Mouse (Mus musculus) intestine, embryonic 14.5 days (tissue): ENCODE measurements around the gene Gm27029. TPM values are rescaled to one million over a fixed set of nuclear protein-coding genes. Genes with fewer than 3 reads are reported as not detected.

Experiments
- ATAC-seq: fragments of 200-750 bp; cut with Nextera tagmentation; replicated peaks from 2 replicates; pipeline ENCODE4 v1.8.0; 2017; ENCODE audit warnings: low read depth, moderate number of reproducible peaks, moderate TSS enrichment, moderate library complexity; ENCODE audit not compliant: low FRiP score, low TSS enrichment
- DNase-seq: peaks from one replicate; pipeline ENCODE4 v3.0.0-alpha.2; 2018; ENCODE audit warnings: low spot score
- H3K27ac ChIP-seq: fragments of 300-500 bp; sonication (generic); 2 replicates; pipeline ENCODE4 v1.5.1; 2014; ENCODE audit warnings: low read depth, mild to moderate bottlenecking, control low read depth
- H3K27me3 ChIP-seq: fragments of 300-500 bp; sonication (generic); replicated peaks from 2 replicates; pipeline ENCODE4 v1.6.1; 2014; ENCODE audit warnings: low read length, control low read depth; ENCODE audit not compliant: control insufficient read depth, insufficient read depth
- H3K36me3 ChIP-seq: fragments of 300-500 bp; sonication (generic); 2 replicates; pipeline ENCODE4 v1.6.1; 2014; ENCODE audit warnings: low read length, control low read depth; ENCODE audit not compliant: control insufficient read depth, insufficient read depth
- H3K4me1 ChIP-seq: fragments of 300-500 bp; sonication (generic); replicated peaks from 2 replicates; pipeline ENCODE4 v1.6.1; 2014; ENCODE audit warnings: low read length, control low read depth, mixed read lengths; ENCODE audit not compliant: control insufficient read depth, insufficient read depth
- H3K4me2 ChIP-seq: fragments of 300-500 bp; sonication (generic); 2 replicates; pipeline ENCODE4 v1.6.1; 2014; ENCODE audit warnings: low read length
- H3K4me3 ChIP-seq: fragments of 300-500 bp; sonication (generic); 2 replicates; pipeline ENCODE4 v1.5.1; 2014; ENCODE audit warnings: low read depth, low read length, control low read depth, mixed read lengths
- H3K9ac ChIP-seq: fragments of 300-500 bp; sonication (generic); 2 replicates; pipeline ENCODE4 v1.6.1; 2014; ENCODE audit warnings: mild to moderate bottlenecking, low read length
- H3K9me3 ChIP-seq: fragments of 300-500 bp; sonication (generic); 2 replicates; pipeline ENCODE4 v1.6.1; 2016; ENCODE audit warnings: low read length, control low read depth; ENCODE audit not compliant: control insufficient read depth
- WGBS: fragments of 180-500 bp; shearing (Covaris S2); extraction: QIAGEN DNeasy Blood & Tissue Kit; methylation state at CpG from one replicate; pipeline ENCODE4 v1.1.7; 2014; 5-methylcytosine and 5-hydroxymethylcytosine counted together
- polyA plus RNA-seq: library from polyadenylated mRNA; unstranded; fragments of >200 nt; fragmentation: Nextera tagmentation; extraction: Ambion mirVana; gene quantifications from 2 replicates; pipeline ENCODE4 v1.2.1, GENCODE M21; 2014

The Gm27029 gene
- polyA plus RNA-seq, 1 experiment from 2014 or later = 9.6 TPM

DNA sequence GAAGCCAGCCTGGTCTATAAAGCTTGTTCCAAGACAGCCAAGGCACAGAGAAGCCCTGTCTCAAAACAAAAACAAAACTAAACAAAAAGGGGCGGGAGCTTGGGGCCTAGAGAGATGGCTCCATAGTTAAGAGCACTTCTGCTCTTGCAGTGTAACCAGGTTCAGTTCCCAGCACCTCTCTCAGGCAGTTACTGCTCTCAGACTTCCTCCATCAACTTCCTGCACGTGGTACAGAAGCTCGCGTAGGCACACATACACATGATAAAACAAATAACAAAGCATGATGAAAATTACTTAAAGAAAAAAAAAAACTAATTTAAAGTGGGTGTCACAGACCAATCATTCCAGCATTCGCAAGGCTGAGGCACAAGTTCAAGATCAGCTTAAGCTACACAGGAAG, 4.4 kb downstream of the Gm27029 start:
- Histone ChIP-seq H3K36me3 (no peaks in the 10 kb centered on the region), H3K27me3 (no peaks in the 10 kb centered on the region), H3K9ac (no peak overlapping the region), H3K27ac (no peak overlapping the region), H3K4me3 (no peak overlapping the region), H3K4me2 (no peak overlapping the region), H3K4me1 (peaks cover 11% of the 10 kb centered on the region), H3K9me3 (no peaks in the 10 kb centered on the region)
- no peak for DNase-seq
- 89% methylated on average over 5 of the region's 5 CpGs for WGBS
- no peak for ATAC-seq

DNA sequence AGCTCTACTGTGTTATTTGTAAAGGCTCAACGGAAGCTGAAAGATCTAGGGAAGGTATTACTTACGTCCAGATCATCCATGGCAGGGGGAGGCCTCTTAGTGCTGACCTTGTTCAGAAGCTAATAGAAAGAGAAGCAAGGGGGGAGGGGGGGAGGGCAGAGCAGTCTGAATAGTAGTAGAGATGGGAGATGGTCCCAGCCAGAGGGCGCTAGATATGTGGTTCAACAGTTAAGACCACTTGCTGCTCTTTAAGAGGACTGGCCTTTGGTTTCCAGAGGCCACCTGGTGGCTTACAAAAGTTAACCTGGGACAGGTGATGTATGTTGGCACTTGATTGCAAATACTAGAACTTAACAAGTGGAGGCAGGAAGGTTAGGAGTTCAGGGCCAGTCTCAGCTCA, 5.0 kb downstream of the Gm27029 start:
- no peaks in the 10 kb centered on the region for H3K9me3 ChIP-seq
- H3K27me3 ChIP-seq = no peaks in the 10 kb centered on the region
- no peak for ATAC-seq
- H3K9ac ChIP-seq = no peak overlapping the region
- no peaks in the 10 kb centered on the region for H3K36me3 ChIP-seq
- H3K4me3 ChIP-seq = no peak overlapping the region
- no peak overlapping the region for H3K4me2 ChIP-seq
- peaks cover 11% of the 10 kb centered on the region for H3K4me1 ChIP-seq
- DNase-seq = no peak
- WGBS = 36% methylated on average over 3 of the region's 3 CpGs
- H3K27ac ChIP-seq = no peak overlapping the region

DNA sequence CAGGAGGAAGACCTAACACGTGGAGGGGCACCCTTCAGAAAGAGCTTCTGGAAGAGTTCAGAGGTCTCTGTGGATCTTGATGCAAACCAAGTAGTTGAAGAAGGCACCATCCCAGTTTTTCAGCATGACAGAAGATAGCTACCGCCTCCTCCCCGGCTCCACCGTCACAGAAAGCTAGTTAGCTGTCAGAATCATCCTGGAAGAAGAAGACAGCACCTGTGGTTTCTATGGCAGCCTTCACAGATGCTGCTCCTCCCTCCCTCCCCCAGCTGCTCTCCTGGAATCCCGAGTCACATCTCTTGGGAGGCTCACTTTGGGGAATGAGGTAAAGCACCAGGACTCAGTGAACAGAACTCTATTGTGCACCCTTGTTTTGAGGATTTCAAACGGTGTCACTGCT, 5.6 kb downstream of the Gm27029 start:
- 61% methylated on average over 6 of the region's 6 CpGs for WGBS
- Histone ChIP-seq H3K9me3 (no peaks in the 10 kb centered on the region), H3K4me3 (no peak overlapping the region), H3K9ac (no peak overlapping the region), H3K4me1 (peaks cover 9% of the 10 kb centered on the region), H3K27ac (no peak overlapping the region), H3K4me2 (no peak overlapping the region), H3K36me3 (no peaks in the 10 kb centered on the region; the same call in 1 of the 2 replicates), H3K27me3 (no peaks in the 10 kb centered on the region)
- no peak for DNase-seq
- no peak for ATAC-seq

DNA sequence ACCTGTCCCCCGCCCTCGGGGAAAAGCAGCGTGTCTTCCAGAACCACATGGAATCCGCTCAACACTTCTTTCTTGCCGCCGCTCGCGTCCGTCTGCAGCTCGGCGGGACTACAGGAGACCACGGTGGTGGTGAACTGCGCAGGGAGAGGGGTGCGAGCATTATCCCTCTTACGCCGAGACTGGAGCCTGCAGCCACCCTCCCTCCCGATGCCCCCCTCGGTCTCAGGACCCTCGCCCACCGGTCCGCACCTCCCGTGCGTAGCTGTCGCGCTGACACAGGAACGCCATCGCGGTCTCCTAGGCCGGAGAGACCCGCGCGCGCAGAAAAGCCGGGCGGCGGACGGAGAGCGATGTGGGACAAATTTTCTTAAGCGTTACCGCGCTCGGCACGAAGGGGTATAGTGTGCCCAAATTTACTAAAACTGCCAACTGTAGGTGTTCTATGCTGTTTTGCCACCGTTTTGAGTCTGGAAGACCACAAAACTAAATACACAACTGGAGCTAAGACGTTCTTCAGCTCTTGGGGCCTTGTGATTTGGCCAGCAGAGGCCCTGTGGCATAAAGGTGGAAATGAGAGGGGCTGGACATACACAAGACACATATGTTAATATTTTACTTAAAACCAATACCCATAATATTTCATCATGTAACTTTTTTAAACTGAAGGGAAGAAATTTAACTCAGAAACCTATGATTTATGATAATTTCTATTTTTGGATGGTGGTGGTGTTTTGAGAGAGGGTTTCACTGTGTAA, 7.3 kb downstream of the Gm27029 start, which contains the start of gene Aarsd1:
Aarsd1 (minus strand) TSS at position 515 of the 755 bp plus-strand sequence.
- Histone ChIP-seq H3K27ac (peak within 1 kb of the TSS; percentile 76), H3K36me3 (peaks cover 14% of the 10 kb centered on the region), H3K4me2 (peak within 1 kb of the TSS; percentile 73), H3K9ac (peak within 1 kb of the TSS; percentile 87), H3K4me1 (peaks cover 4% of the 10 kb centered on the region; the same call in 1 of the 2 replicates), H3K4me3 (peak within 1 kb of the TSS; percentile 92), H3K9me3 (no peaks in the 10 kb centered on the region), H3K27me3 (no peaks in the 10 kb centered on the region)
- DNase-seq = peak; percentile 96
- under 1% methylated on average over 45 of the region's 45 CpGs for WGBS
- peak; percentile 75 for ATAC-seq

DNA sequence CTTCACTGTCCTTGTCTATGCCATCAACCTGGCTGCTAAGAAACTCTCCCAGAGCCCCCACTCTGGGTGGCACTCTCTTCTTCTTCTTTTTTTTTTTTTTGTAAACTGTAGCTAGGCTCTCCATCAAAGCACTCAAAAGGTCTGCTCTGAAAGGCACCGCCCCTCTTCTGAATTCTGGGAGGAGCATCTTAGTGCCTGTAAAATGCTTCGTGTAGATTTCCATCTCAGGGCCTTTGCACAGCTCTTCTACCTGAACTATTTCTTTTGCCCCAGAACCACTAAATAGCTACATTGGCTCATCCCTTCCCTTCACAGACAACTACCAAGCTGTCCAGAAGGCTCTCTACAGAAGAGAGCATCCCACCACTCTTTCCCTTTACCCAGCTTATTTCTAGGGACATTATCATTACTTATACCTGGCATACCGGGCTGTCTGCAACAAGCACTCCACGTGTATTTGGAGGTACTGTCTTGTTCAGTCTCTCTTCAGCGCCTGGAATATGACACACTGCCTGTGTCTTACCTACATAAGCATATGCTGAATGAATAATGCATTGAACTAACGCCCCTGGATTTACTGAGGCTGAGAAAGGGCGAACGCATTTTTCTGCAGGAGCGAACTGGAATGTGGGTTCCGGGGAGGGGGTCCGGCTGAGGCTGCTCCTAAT, 8.0 kb downstream of the Gm27029 start:
- H3K9me3 ChIP-seq = no peaks in the 10 kb centered on the region
- WGBS = under 1% methylated on average over 11 of the region's 11 CpGs
- peak overlapping the region; percentile 87 for H3K9ac ChIP-seq
- H3K4me1 ChIP-seq = peaks cover 4% of the 10 kb centered on the region; the same call in 1 of the 2 replicates
- H3K27me3 ChIP-seq = no peaks in the 10 kb centered on the region
- no peak for DNase-seq
- H3K36me3 ChIP-seq = peaks cover 21% of the 10 kb centered on the region
- peak overlapping the region; percentile 73 for H3K4me2 ChIP-seq
- H3K4me3 ChIP-seq = peak overlapping the region; percentile 92
- H3K27ac ChIP-seq = peak overlapping the region; percentile 76
- ATAC-seq = peak; percentile 40

DNA sequence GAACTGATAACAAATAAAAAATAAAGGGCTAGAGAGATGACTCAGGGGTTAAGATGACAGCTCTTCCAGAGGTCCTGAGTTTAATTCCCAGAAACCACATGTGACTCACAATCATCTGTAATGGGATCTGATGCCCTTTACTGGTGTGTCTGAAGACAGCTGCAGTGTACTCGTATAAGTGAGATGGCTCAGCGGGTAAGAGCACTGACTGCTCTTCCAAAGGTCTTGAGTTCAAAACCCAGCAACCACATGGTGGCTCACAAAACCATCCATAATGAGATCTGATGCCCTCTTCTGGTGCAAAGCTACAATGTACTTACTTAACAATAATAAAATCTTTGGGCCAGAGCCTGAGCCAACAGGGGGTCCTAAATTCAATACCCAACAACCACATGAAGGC, 9.3 kb downstream of the Gm27029 start:
- no peaks in the 10 kb centered on the region for H3K27me3 ChIP-seq
- H3K9ac ChIP-seq = no peak overlapping the region
- H3K9me3 ChIP-seq = no peaks in the 10 kb centered on the region
- H3K4me3 ChIP-seq = no peak overlapping the region
- 92% methylated on average over 2 of the region's 2 CpGs for WGBS
- H3K36me3 ChIP-seq = peaks cover 33% of the 10 kb centered on the region
- H3K4me2 ChIP-seq = no peak overlapping the region
- ATAC-seq (no peak), DNase-seq (no peak)
- H3K4me1 ChIP-seq = peaks cover 4% of the 10 kb centered on the region; the same call in 1 of the 2 replicates
- no peak overlapping the region for H3K27ac ChIP-seq

DNA sequence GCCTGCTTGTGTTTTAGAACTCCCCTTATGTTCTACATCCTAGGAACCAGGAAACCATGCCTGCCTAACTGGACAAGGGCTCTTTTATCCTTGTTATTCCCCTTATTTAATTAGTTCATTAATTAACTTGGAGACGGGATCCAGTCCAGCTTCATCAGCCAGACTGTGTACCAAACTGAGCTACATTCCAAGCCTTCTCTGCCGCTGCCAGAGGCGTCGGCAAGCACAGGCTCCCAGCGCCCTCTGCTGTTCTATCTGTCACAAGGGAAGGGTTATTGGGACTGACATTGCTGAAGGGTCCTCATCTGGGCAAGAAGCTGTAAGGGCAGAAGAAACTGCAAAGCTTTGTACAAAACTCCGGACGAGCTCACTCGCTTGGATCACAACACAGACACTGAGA, 29.5 kb downstream of the Gm27029 start:
- WGBS = 2% methylated on average over 8 of the region's 8 CpGs
- no peak overlapping the region for H3K27ac ChIP-seq

DNA sequence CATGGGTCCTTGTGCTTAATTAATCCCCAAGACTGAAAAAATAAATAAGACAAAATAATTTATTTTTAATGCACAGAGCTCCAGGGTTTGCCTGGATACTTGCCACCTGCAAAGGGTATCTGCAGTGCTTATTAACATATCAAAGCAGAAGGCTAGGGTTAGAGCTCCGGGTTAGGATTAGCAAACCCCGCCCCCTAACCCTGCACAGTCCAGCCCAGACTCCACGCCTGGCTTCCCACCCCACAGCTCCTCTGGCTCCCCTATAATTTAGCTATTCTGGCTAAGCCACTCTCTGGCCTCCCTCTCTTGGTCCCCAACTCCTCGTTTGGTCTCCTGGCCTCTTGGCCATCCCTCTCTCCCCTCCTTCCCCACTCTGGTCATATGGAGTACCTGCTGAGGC, 42.8 kb downstream of the Gm27029 start:
- H3K9me3 ChIP-seq = no peaks in the 10 kb centered on the region
- H3K27me3 ChIP-seq = no peaks in the 10 kb centered on the region
- no peak overlapping the region for H3K4me2 ChIP-seq
- ATAC-seq (no peak), DNase-seq (no peak)
- H3K4me1 ChIP-seq = 0 out of 2 replicates have a peak, but pooled peaks cover 2% of the 10 kb centered on the region
- no peak overlapping the region for H3K27ac ChIP-seq
- WGBS = 24% methylated on average over 4 of the region's 4 CpGs
- no peak overlapping the region for H3K4me3 ChIP-seq
- no peak overlapping the region for H3K9ac ChIP-seq
- H3K36me3 ChIP-seq = no peaks in the 10 kb centered on the region

More for the DNA sequence above, 29.5 kb downstream of the Gm27029 start:
- Histone ChIP-seq H3K4me2 (no peak overlapping the region), H3K4me3 (no peak overlapping the region), H3K4me1 (peaks cover 2% of the 10 kb centered on the region; the same call in 1 of the 2 replicates), H3K27me3 (no peaks in the 10 kb centered on the region), H3K36me3 (no peaks in the 10 kb centered on the region), H3K9me3 (no peaks in the 10 kb centered on the region), H3K9ac (no peak overlapping the region)
- peak; percentile 81 for DNase-seq
- ATAC-seq = no peak; the same call in 1 of the 2 replicates
